Mouse (Mus musculus): ENCODE results near the gene Rev3l.

DNA sequence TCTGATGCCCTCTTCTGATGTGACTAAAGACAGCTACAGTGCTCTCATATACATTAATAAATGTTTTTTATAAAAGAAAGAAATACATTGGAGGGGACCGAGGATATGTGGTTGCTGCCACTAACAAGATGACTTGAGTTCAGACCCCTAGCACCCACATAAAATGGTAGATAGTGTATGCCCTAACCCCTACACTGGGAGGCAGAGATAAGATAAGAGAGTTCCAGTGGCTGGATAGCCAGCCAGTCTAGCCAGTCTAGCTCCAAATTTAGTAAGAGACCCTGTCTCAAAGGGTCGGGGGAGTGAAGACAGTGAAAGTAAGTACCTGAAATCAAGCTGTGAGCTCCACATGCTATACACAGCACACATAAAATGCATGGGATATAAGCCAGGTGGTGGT lies 133.6 kb downstream of the Rev3l start:
- TF ChIP-seq CTCF (IDR thresholded peaks at IDR 0.05; ENCODE audit: borderline replicate concordance, insufficient read depth, low read length) (no peak), POLR2A (IDR thresholded peaks at IDR 0.05; ENCODE audit: low read depth, low read length) (no peak)
